Comparison of ENCODE assay signal across 12 mouse cellular contexts in genomic region chr5:117113330-117113729, GRCm38 (mm10). TPM values are rescaled to one million over a fixed set of nuclear protein-coding genes. Genes with fewer than 3 reads are reported as not detected.
DNase-seq lines count a peak whose midpoint lies in the region; ATAC-seq and TF ChIP-seq lines count a peak whose summit lies in the region.
"Had no signal": no experiment of that assay in that cellular context is flagged by ENCODE, and none has a peak within 500 bp of the region (broad histone marks: within the 10 kb centered on the region; RNA-seq: fewer than 3 reads in every experiment).

No protein-coding gene starts in this region.

- no peak overlapping the region for H3K9ac ChIP-seq in liver, postnatal 0 days (replicated peaks)
- H3K9ac ChIP-seq in liver, embryonic 12.5 days, result no peak overlapping the region
- H3K9ac ChIP-seq in CH12.LX (ENCODE audit: insufficient read depth, low read depth), result no peak overlapping the region
- H3K9ac ChIP-seq: embryonic facial prominence, embryonic 15.5 days had no signal

- DNase-seq in gastrocnemius, adult 2 months, result no peak
- DNase-seq in gastrocnemius, postnatal 10 days, result no peak
- DNase-seq in liver, postnatal 0 days, result no peak
- peak; percentile 53 for DNase-seq in CH12.LX (ENCODE audit: extremely low read depth)
- peak; percentile 36 for DNase-seq in embryonic facial prominence, embryonic 10.5 days (ENCODE audit: low spot score)
- no peak for DNase-seq in limb, embryonic 10.5 days (ENCODE audit: low spot score)
- DNase-seq in gastrocnemius, adult 18-20 months (ENCODE audit: low spot score), result no peak
- DNase-seq: right cerebral cortex, postnatal 25 days; thymus, adult 2 months had no signal

- no peaks in the 10 kb centered on the region for H3K27me3 ChIP-seq in liver, postnatal 0 days (ENCODE audit: insufficient read depth, low read length)
- H3K27me3 ChIP-seq in liver, embryonic 12.5 days (replicated peaks), result no peaks in the 10 kb centered on the region
- no peaks in the 10 kb centered on the region for H3K27me3 ChIP-seq in CH12.LX (replicated peaks)
- no peaks in the 10 kb centered on the region for H3K27me3 ChIP-seq in embryonic facial prominence, embryonic 10.5 days (replicated peaks; ENCODE audit: low read depth, poor library complexity, severe bottlenecking)
- H3K27me3 ChIP-seq in limb, embryonic 10.5 days (ENCODE audit: low read depth, poor library complexity, severe bottlenecking), result no peaks in the 10 kb centered on the region
- H3K27me3 ChIP-seq: embryonic facial prominence, embryonic 15.5 days; Patski had no signal

- peaks cover 13% of the 10 kb centered on the region; the same call in 1 of the 2 replicates for H3K4me1 ChIP-seq in liver, postnatal 0 days (ENCODE audit: insufficient read depth)
- H3K4me1 ChIP-seq in liver, embryonic 12.5 days, result peaks cover 31% of the 10 kb centered on the region
- H3K4me1 ChIP-seq in CH12.LX (ENCODE audit: control insufficient read depth in 1 of 2, insufficient read depth in 2 of 2), result peaks cover 0 to 11% of the 10 kb centered on the region in 2 experiments; a peak in 2 of 4 replicates
- H3K4me1 ChIP-seq in embryonic facial prominence, embryonic 10.5 days, result peaks cover 15% of the 10 kb centered on the region
- H3K4me1 ChIP-seq in limb, embryonic 10.5 days, result 0 out of 2 replicates have a peak, but pooled peaks cover 5% of the 10 kb centered on the region

- in situ Hi-C loops in CH12.LX (cut with MboI; ENCODE audit: low pct_ligation_motif_present, low pct_unique_long_range_greater_than_20kb, low sequenced_read_pairs), result loop anchor here (10.0 kb wide), 1 partner anchor 171 kb away; the partner anchor contains the start of gene Pebp1

- no peak overlapping the region for H3K4me3 ChIP-seq in gastrocnemius, adult 2 months
- no peak overlapping the region for H3K4me3 ChIP-seq in liver, postnatal 0 days (ENCODE audit: low read depth, low read length)
- no peak overlapping the region for H3K4me3 ChIP-seq in liver, embryonic 12.5 days
- no peak overlapping the region for H3K4me3 ChIP-seq in CH12.LX (replicated peaks in 1 of 3; ENCODE audit: low read depth in 2 of 3, low read length in 2 of 3, poor library complexity in 1 of 3)
- H3K4me3 ChIP-seq in embryonic facial prominence, embryonic 10.5 days, result no peak overlapping the region
- H3K4me3 ChIP-seq in limb, embryonic 10.5 days, result no peak overlapping the region
- H3K4me3 ChIP-seq: embryonic facial prominence, embryonic 15.5 days had no signal

- intact Hi-C loops in gastrocnemius, adult 2 months (cut with DNase I), result loop anchor here (10.0 kb wide), 2 partner anchors 101 to 271 kb away; partner anchors contain the start of gene Rfc5

- peak; percentile 46 for TF ChIP-seq CTCF in gastrocnemius, adult 2 months (IDR thresholded peaks at IDR 0.05)
- peak; percentile 57 for TF ChIP-seq CTCF in liver, postnatal 0 days (IDR thresholded peaks at IDR 0.05; ENCODE audit: low read depth)
- TF ChIP-seq CTCF in CH12.LX (conservative IDR thresholded peaks at IDR 0.05 in 1 of 2, IDR thresholded peaks at IDR 0.05 in 1 of 2; ENCODE audit: low read depth in 2 of 2, low read length in 2 of 2), result peak in 1 of 2 experiments; percentile 44; a peak in 2 of 4 replicates

- no peak for TF ChIP-seq RAD21 in CH12.LX (IDR thresholded peaks at IDR 0.05; ENCODE audit: low read depth, low read length)

- no peak for ATAC-seq in liver, postnatal 0 days
- no peak for ATAC-seq in liver, embryonic 12.5 days
- ATAC-seq: Patski had no signal

- 89% methylated on average over 7 of the region's 7 CpGs for WGBS in liver, postnatal 0 days (ENCODE audit: insufficient replicate concordance)
- WGBS in liver, embryonic 12.5 days (ENCODE audit: insufficient replicate concordance), result 82% methylated on average over 7 of the region's 7 CpGs
- 90% methylated on average over 7 of the region's 7 CpGs for WGBS in embryonic facial prominence, embryonic 10.5 days
- WGBS in limb, embryonic 10.5 days, result 89% methylated on average over 7 of the region's 7 CpGs

- no peak overlapping the region for H3K4me2 ChIP-seq in liver, postnatal 0 days (ENCODE audit: low read depth, low read length)
- no peak overlapping the region for H3K4me2 ChIP-seq in liver, embryonic 12.5 days
- no peak overlapping the region for H3K4me2 ChIP-seq in CH12.LX (ENCODE audit: insufficient read depth, low read depth, poor library complexity, severe bottlenecking)
- H3K4me2 ChIP-seq: embryonic facial prominence, embryonic 15.5 days had no signal

- H3K9me3 ChIP-seq in liver, postnatal 0 days (ENCODE audit: low read length), result no peaks in the 10 kb centered on the region
- H3K9me3 ChIP-seq in liver, embryonic 12.5 days (replicated peaks), result no peaks in the 10 kb centered on the region
- no peaks in the 10 kb centered on the region for H3K9me3 ChIP-seq in CH12.LX (replicated peaks; ENCODE audit: low read length)
- H3K9me3 ChIP-seq in embryonic facial prominence, embryonic 10.5 days, result no peaks in the 10 kb centered on the region
- H3K9me3 ChIP-seq in limb, embryonic 10.5 days (replicated peaks), result no peaks in the 10 kb centered on the region
- H3K9me3 ChIP-seq: embryonic facial prominence, embryonic 15.5 days had no signal

- TF ChIP-seq POLR2A in CH12.LX (IDR thresholded peaks at IDR 0.05; ENCODE audit: low read depth, low read length), result no peak

- peaks cover 17% of the 10 kb centered on the region for H3K79me2 ChIP-seq in CH12.LX (replicated peaks; ENCODE audit: control insufficient read depth, extremely low read depth, insufficient read depth, poor library complexity, severe bottlenecking)

- dilution Hi-C loops in CH12.LX (cut with MboI; ENCODE audit: extremely low pct_ligation_motif_present, extremely low pct_unique_long_range_greater_than_20kb, low sequenced_read_pairs), result no loop called here

- no peak for TF ChIP-seq EP300 in liver, postnatal 0 days (IDR thresholded peaks at IDR 0.05; ENCODE audit: low read depth)
- no peak for TF ChIP-seq EP300 in CH12.LX (IDR thresholded peaks at IDR 0.05; ENCODE audit: low read length)

- H3K36me3 ChIP-seq in liver, postnatal 0 days (replicated peaks; ENCODE audit: insufficient read depth, low read length), result peaks cover 39% of the 10 kb centered on the region
- H3K36me3 ChIP-seq in liver, embryonic 12.5 days, result peaks cover 55% of the 10 kb centered on the region
- peaks cover 42 to 52% of the 10 kb centered on the region in 2 experiments for H3K36me3 ChIP-seq in CH12.LX (replicated peaks in 1 of 2; ENCODE audit: control insufficient read depth in 1 of 2, insufficient read depth in 1 of 2, low read length in 1 of 2)
- peaks cover 56% of the 10 kb centered on the region for H3K36me3 ChIP-seq in embryonic facial prominence, embryonic 10.5 days (replicated peaks)
- peaks cover 55% of the 10 kb centered on the region for H3K36me3 ChIP-seq in limb, embryonic 10.5 days

- no peak overlapping the region for H3K27ac ChIP-seq in gastrocnemius, adult 2 months
- H3K27ac ChIP-seq in liver, postnatal 0 days (ENCODE audit: low read depth), result no peak overlapping the region
- no peak overlapping the region for H3K27ac ChIP-seq in liver, embryonic 12.5 days
- H3K27ac ChIP-seq in CH12.LX (ENCODE audit: insufficient read depth, low read depth), result no peak overlapping the region
- no peak overlapping the region for H3K27ac ChIP-seq in embryonic facial prominence, embryonic 10.5 days (replicated peaks)
- no peak overlapping the region for H3K27ac ChIP-seq in limb, embryonic 10.5 days
- H3K27ac ChIP-seq: embryonic facial prominence, embryonic 15.5 days had no signal

TF ChIP-seq in CH12.LX, 34 proteins besides CTCF, POLR2A, EP300 and RAD21:
- TF ChIP-seq ZKSCAN1 (IDR thresholded peaks at IDR 0.05; ENCODE audit: borderline replicate concordance, low read depth, low read length), result no peak
- no peak for TF ChIP-seq SIN3A (IDR thresholded peaks at IDR 0.05; ENCODE audit: low read length)
- TF ChIP-seq BHLHE40 (IDR thresholded peaks at IDR 0.05; ENCODE audit: low read depth, low read length), result no peak
- TF ChIP-seq MYC (IDR thresholded peaks at IDR 0.05; ENCODE audit: low read depth, low read length), result no peak
- no peak for TF ChIP-seq UBTF (IDR thresholded peaks at IDR 0.05; ENCODE audit: low read depth, low read length)
- TF ChIP-seq CHD1 (IDR thresholded peaks at IDR 0.05; ENCODE audit: low read depth, low read length), result no peak
- TF ChIP-seq ELF1 (IDR thresholded peaks at IDR 0.05; ENCODE audit: low read depth, low read length), result no peak
- TF ChIP-seq SMC3 (IDR thresholded peaks at IDR 0.05; ENCODE audit: low read depth, low read length), result no peak
- no peak for TF ChIP-seq NRF1 (IDR thresholded peaks at IDR 0.05; ENCODE audit: low read depth, low read length)
- no peak for TF ChIP-seq TCF12 (IDR thresholded peaks at IDR 0.05; ENCODE audit: low read depth, low read length)
- no peak for TF ChIP-seq GABPA (IDR thresholded peaks at IDR 0.05; ENCODE audit: insufficient replicate concordance, low read depth, low read length)

RNA-seq across cellular contexts. Expression of gene Suds3, which starts 2.6 kb away (rescaled TPM):
- 10 to 100 TPM; 71.7 to 94.8 TPM for total RNA-seq in gastrocnemius, adult 2 months (2021)
- total RNA-seq in gastrocnemius, postnatal 10 days (2021), result 10 to 100 TPM; 49.3 to 53.5 TPM
- polyA plus RNA-seq in liver, postnatal 0 days (2015; fragmentation: Nextera tagmentation; extraction: Ambion mirVana), result 30.5 and 33.4 TPM in 2 replicates
- 61.2 and 66.4 TPM in 2 replicates for polyA plus RNA-seq in liver, embryonic 12.5 days (2016; fragmentation: Nextera tagmentation; extraction: Ambion mirVana)
- 54.2 and 64.9 TPM in 2 replicates for total RNA-seq in CH12.LX (2012; rRNA removed)
- total RNA-seq in CH12.LX (2014; rRNA removed), result 68.1 and 70.9 TPM in 2 replicates
- 103 and 134 TPM in 2 replicates for polyA plus RNA-seq in CH12.LX (2012; ENCODE audit: insufficient read length, low read depth)
- 74.6 and 76.4 TPM in 2 replicates for polyA plus RNA-seq in embryonic facial prominence, embryonic 10.5 days (2016; fragmentation: Nextera tagmentation; extraction: Ambion mirVana)
- 76.9 and 80.9 TPM in 2 replicates for polyA plus RNA-seq in limb, embryonic 10.5 days (2016; fragmentation: Nextera tagmentation; extraction: Ambion mirVana)
- 10 to 100 TPM; 89.2 to 94.8 TPM for total RNA-seq in gastrocnemius, adult 18-20 months (2021)

RNA-seq across cellular contexts. Expression of gene Taok3, which starts 6.6 kb away (rescaled TPM):
- total RNA-seq in gastrocnemius, adult 2 months (2021), result 1 to 10 TPM; 4.6 to 6.8 TPM
- 10 to 100 TPM in 1 of 2 experiments, 1 to 10 TPM in 1; 6.1 to 11.1 TPM for total RNA-seq in gastrocnemius, postnatal 10 days (2021)
- polyA plus RNA-seq in liver, postnatal 0 days (2015; fragmentation: Nextera tagmentation; extraction: Ambion mirVana), result 40.5 and 41.9 TPM in 2 replicates
- 67.9 and 68.6 TPM in 2 replicates for polyA plus RNA-seq in liver, embryonic 12.5 days (2016; fragmentation: Nextera tagmentation; extraction: Ambion mirVana)
- total RNA-seq in CH12.LX (2012; rRNA removed) (17.4 and 18.6 TPM in 2 replicates), CH12.LX (2014; rRNA removed) (7.2 and 8.3 TPM in 2 replicates)
- 34.6 and 35.0 TPM in 2 replicates for polyA plus RNA-seq in CH12.LX (2012; ENCODE audit: insufficient read length, low read depth)
- 8.1 TPM in 2 replicates for polyA plus RNA-seq in embryonic facial prominence, embryonic 10.5 days (2016; fragmentation: Nextera tagmentation; extraction: Ambion mirVana)
- polyA plus RNA-seq in limb, embryonic 10.5 days (2016; fragmentation: Nextera tagmentation; extraction: Ambion mirVana), result 5.5 and 6.2 TPM in 2 replicates
- total RNA-seq in gastrocnemius, adult 18-20 months (2021), result 1 to 10 TPM; 5.0 to 5.4 TPM

Comparison
In these comparisons a context has a peak if more than half of its experiments do, and no peak if none do; other contexts are left out.
1. DNase-seq: peak in CH12.LX (single experiment) and embryonic facial prominence, embryonic 10.5 days (single experiment); none in gastrocnemius, adult 2 months (single experiment), gastrocnemius, postnatal 10 days (single experiment), liver, postnatal 0 days (single experiment), limb, embryonic 10.5 days (single experiment) and gastrocnemius, adult 18-20 months (single experiment).